Mouse (Mus musculus) mouse embryonic stem cell (cell line): ENCODE measurements around the gene Fbxo41.

ENCODE experiments used
- in situ Hi-C, 2 experiments: fragments of 300-500 bp; cut with MboI; formaldehyde crosslinking; loops; 1 replicate in 1 of 2; 3 replicates in 1 of 2; pipeline ENCODE4 v1.14.3; 2019 to 2020; ENCODE audit warnings: low sequenced_read_pairs in 2 of 2, low pct_unique_long_range_greater_than_20kb in 1 of 2, mixed read lengths in 1 of 2; ENCODE audit not compliant: unreplicated experiment in 1 of 2

The Fbxo41 gene

GRCm38 (mm10) chr6:85431274-85431841, 71.4 kb downstream of the Fbxo41 start:
- in situ Hi-C loops = no loop called here

GRCm38 (mm10) chr6:85423836-85424379, 78.9 kb downstream of the Fbxo41 start, which contains the start of gene Noto:
Noto (plus strand) TSS chr6:85423886.
- in situ Hi-C loops = no loop called here
